Mouse (Mus musculus) right cerebral cortex, postnatal 14 days (tissue): ENCODE results near the gene Tulp2.
"Not testable (repeated sequence)": the region's sequence is repeated elsewhere in the genome, so short reads cannot be mapped to it uniquely, and the experiment has no call there.

ENCODE experiments used
- DNase-seq: peaks from one replicate; pipeline ENCODE4 v3.0.0; 2022

The Tulp2 gene

DNA sequence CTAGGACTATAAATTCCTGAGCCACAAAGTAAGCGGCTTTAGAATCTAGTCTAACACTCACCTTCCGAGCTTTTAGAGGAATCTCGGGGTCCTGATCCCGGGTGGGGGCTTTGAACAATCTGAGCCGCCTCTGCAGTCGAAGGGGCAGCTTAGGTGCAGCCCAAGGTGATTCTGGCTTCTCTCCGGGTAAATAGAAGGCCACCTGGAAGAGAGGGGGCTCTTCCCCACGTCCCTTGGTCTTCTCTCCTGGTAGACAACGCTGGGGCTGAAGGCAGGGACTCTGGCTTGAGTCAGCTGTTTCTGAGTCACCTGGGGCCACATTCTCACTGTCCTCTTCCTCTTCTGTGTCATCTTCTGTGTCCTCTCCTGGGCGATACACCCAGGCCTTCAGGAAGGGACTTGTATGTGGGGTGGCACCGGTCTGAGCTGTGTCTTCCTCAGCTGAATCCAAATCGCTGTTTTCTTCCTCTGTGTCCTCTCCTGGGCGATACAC lies 42.0 kb downstream of the Tulp2 start:
- DNase-seq, result no peak

GRCm38 (mm10) chr7:45524841-45525621 lies 43.4 kb downstream of the Tulp2 start:
- no peak for DNase-seq

DNA sequence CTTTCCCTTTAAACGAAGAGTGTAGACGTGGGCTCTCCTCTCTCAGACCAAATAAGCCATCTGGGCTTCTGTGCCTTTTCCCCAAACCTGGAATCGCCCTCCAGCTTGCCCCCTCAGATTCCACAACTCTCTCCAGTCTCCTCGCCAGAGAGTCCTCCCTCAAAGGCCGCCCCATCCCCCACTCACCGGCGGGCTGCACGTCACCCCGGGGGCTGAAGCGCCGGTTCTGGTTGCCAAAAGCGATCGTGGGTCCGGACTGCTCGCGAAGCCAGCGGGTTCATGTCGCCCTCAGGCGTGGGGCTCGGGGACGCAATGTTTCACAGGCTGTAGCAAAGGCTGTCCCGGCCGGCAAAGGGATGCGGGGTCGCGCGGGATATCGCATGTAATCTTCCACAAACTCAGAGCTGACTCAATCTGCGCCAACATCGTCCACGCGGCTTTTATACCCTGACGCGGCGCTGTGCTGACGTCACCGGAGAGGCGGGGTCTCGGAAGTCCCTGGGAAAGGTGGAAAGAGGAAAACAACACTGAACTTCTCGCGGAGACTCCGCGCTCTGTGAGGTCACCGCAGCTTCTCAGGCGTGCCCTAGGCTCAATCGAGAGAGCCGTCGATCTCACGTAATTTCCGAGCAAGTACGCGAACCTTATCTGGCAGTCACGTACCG lies 44.3 kb downstream of the Tulp2 start, which contains the start of the genes Ppp1r15a and Plekha4:
Gene Ppp1r15a (minus strand): TSS at position 460 of the 665 bp plus-strand sequence.
Gene Plekha4 (plus strand): TSS at position 522 of the 665 bp plus-strand sequence.
- peak; percentile 91 for DNase-seq

GRCm38 (mm10) chr7:45526474-45527120 lies 44.9 kb downstream of the Tulp2 start:
- no peak for DNase-seq

DNA sequence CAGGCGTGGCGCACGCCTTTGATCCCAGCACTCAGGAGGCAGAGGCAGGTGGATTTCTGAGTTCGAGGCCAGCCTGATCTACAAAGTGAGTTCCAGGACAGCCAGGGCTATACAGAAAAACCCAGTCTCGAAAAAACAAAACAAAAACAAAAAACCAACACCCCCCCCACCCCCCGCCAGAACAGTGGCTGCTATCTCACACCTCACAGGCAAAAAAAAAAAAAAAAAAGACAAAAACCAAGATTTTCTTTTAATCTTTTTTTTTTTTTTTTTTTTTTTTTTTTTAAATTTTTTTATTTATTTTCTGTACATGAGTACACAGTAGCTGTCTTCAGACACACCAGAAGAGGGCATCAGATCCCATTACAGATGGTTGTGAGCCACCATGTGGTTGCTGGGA lies 45.5 kb downstream of the Tulp2 start:
- DNase-seq, result not testable (repeated sequence)

- no peak for DNase-seq
Observed at GRCm38 (mm10) chr7:45529461-45529860, 47.8 kb downstream of the Tulp2 start.

DNA sequence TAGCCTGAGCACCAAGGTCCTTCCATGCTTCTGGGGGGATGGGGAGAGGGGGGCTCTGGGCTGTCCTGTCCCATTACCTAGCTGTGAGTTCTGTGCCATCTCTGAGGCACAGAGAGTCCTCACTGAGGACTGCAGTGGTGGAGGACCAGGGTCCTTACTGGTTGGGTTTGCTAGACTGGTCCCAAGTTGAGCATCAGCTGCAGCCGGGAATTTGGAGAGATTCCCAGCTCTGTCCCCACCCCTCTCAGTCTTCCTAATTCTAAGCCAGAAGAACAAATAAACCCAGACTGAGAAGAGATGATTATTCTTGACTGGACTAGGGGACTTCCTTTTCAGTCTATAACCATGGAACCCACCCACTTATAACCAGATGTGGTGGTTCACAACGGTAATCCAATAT lies 49.0 kb downstream of the Tulp2 start:
- DNase-seq, result no peak

GRCm38 (mm10) chr7:45535676-45536075 lies 54.0 kb downstream of the Tulp2 start:
- no peak for DNase-seq

GRCm38 (mm10) chr7:45537602-45538001 lies 55.9 kb downstream of the Tulp2 start:
- DNase-seq, result no peak

- DNase-seq, result peak; percentile 42
Observed at GRCm38 (mm10) chr7:45538163-45539041, 56.7 kb downstream of the Tulp2 start.

DNA sequence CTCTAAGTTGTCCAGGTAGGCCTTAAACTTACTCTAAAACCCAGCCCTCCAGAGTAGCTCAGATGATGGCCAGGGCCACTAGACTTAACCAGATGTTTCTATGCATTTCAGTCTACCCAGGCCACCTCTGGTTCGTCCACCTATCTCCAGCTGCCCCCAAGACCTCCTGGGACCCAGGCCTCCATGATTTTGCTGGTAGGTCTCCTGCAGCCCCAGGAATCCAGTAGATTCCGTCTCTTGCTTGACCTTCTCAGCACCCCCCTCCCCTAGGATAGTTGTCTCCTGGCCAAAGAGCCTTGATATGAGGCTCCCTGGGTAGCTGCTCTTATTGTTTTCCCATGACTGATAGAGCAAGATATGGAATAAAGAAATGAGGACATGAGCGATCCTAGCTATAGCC lies 57.4 kb downstream of the Tulp2 start:
- no peak for DNase-seq

GRCm38 (mm10) chr7:45540213-45540612 lies 58.5 kb downstream of the Tulp2 start:
- no peak for DNase-seq

GRCm38 (mm10) chr7:45544525-45544924 lies 62.8 kb downstream of the Tulp2 start:
- DNase-seq, result no peak

- DNase-seq, result no peak
Observed at GRCm38 (mm10) chr7:45549641-45550436, 68.2 kb downstream of the Tulp2 start.

GRCm38 (mm10) chr7:45550821-45551511 lies 69.3 kb downstream of the Tulp2 start:
- DNase-seq, result no peak

- no peak for DNase-seq
Observed at GRCm38 (mm10) chr7:45551512-45551883, 69.8 kb downstream of the Tulp2 start.

- no peak for DNase-seq
Observed at GRCm38 (mm10) chr7:45553519-45553918, 71.8 kb downstream of the Tulp2 start.

- no peak for DNase-seq
Observed at GRCm38 (mm10) chr7:45553990-45554389, 72.3 kb downstream of the Tulp2 start.

GRCm38 (mm10) chr7:45554744-45555143 lies 73.1 kb downstream of the Tulp2 start, which contains the start of gene Hsd17b14:
TSS of gene Hsd17b14 (plus strand) at chr7:45554893.
- DNase-seq, result no peak

DNA sequence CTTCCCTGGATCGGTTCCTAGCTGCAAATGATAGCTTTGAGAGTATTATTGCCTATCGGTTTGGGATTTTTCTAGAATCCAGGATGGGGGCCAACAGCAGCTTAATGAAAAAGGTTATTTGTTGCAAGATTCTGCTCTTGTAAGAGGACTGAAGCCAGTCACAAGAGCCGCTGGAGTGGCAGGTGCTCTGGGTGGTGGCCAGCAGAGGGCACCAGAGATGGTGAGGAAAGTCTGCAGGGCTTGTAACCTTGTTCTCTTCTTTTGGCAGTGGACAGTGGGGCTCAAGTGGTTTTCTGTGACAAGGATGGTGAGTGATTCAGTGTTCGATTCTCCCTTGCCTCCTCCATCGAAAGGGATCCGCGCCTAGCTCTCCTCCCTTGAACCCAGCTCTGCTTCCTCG lies 74.1 kb downstream of the Tulp2 start:
- DNase-seq, result peak; percentile 77

DNA sequence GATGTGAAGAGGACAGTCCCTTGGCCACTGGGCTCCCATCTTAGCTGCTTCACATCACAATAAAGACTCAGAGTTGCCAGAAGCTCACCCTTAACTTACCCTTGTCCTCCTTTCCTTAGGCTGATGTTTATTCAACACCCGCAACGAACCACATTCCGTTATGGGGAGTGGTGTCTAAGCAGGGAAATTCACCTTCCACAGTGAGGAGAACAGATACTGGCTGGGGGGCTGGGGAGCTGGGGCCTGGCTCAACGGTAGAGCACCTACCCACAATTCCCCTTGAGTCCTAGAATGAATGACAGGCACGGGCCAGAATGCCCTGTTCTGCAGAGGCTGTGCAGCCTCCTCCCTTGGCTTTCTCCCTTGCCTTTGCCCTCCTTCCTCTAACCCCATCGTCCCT lies 77.2 kb downstream of the Tulp2 start:
- no peak for DNase-seq
